Mouse (Mus musculus) cerebellum, adult 18-20 months (tissue): ENCODE measurements at regions not wholly inside any gene's neighbourhood (a gene's known extent, or its start where the extent isn't known, plus 50 kb on each side); places are given as distances from the start of the nearest gene placed in this dataset.

Source experiments
- DNase-seq, 2 experiments: peaks; one replicate each; pipeline ENCODE4 v3.0.0; 2021

DNA sequence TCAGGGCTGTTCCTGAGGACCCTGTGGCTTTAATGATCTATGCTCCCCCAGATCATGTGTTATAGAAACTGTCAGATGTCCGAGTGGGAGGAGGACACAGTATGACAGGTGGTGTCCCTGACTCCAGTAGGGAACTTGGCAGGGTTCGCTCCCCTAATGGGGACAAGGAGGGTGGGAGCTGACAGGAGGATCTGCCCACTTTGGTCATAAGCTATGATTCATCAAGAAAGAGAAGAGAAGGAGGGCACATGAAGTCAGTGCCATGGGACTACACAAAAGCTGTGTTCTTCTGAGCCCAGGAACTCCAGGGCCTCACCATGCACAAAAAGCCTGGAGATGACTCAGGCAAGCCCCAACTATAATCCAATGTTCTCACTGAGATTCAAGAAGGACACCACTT is 162.2 kb upstream of the Brinp1 start:
- peak; percentile 67 to 84 for DNase-seq

DNA sequence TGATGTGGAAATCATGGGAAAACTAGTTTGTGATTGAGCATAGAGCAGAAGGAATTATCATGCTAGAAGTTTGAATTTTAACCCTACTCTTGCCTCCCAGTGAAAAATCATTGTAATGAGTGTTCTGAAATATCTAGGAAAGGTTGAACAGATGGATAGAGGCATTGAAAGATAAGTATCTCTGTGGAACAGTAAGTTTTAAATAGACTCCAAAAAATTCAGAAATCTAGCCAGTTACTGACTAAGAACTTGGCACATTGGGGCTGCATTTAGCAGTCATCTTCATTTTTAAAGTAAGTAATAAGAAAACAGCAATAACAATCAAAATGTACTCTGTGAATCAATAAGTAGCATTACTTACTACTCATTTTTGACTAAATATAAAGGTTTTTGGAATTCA is 151.0 kb upstream of the Brinp1 start:
- no peak for DNase-seq

DNA sequence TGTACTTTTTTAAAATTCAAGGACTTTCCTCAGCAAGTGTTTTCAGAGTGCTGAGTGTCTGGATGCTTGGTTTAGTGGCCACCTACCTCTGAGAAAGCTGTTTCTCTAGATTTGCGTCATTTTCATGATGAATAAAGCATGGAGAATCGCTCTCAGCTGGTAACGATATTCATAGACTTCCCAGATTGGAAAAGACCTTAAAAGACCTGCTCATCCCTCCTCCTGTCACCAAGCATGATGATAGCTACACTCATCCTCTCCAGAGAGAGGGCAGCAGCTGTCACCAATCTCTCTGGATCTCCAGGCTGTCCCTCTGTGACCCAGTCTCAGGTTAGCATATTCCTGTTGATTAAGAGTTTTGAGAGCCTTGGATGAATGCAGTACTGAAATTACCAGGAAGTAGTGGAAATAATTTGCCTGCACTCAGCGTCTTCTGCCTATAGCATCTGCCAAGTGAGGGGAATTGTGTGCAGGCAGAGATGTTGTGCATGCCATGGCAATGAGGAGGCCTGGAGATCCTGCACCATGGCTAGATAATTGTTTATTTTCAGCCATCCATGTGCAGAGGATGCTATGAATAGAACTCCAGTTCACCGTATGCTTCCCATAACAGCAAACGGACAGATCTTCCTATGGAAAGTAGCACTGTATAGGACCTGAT is 141.7 kb upstream of the Brinp1 start:
- peak; percentile 8 to 17 for DNase-seq

DNA sequence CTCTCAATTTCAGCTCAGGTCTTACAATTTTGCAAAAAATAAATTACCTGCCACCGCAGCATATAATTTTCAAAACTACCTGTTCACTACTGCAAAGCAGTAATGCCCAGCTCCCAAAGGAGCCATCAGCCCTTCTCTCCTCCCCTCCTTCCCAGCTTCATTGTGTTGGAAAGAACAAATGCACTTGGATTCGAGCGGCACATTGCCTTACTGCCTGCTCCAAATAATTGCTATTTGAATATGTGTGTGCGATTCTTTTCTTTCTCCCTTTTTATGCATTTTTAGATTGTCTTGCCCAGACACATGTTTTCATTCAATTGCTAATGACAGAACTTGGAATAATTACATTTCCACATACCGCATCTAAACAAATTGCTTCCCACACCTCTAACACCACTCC is 123.9 kb upstream of the Brinp1 start:
- no peak for DNase-seq

DNA sequence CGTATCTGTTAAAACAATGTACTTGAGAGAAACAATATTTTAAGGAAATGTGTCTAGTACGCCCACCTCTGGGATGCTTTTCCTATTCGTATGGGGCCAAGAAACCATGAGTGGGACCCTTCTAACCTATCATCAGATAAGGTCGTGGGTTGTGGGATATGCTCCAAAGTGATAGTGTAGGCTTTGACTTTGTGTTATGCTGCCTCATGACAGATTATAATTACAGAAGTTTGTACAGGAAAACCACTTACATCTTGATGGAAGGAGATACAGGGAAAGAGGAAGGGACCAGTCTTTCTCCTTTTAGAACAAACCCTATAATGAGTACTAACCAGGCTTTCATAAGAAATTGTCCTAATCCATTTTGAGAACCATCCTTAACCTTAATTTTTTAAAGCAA is 123.1 kb upstream of the Brinp1 start:
- DNase-seq, result no peak

DNA sequence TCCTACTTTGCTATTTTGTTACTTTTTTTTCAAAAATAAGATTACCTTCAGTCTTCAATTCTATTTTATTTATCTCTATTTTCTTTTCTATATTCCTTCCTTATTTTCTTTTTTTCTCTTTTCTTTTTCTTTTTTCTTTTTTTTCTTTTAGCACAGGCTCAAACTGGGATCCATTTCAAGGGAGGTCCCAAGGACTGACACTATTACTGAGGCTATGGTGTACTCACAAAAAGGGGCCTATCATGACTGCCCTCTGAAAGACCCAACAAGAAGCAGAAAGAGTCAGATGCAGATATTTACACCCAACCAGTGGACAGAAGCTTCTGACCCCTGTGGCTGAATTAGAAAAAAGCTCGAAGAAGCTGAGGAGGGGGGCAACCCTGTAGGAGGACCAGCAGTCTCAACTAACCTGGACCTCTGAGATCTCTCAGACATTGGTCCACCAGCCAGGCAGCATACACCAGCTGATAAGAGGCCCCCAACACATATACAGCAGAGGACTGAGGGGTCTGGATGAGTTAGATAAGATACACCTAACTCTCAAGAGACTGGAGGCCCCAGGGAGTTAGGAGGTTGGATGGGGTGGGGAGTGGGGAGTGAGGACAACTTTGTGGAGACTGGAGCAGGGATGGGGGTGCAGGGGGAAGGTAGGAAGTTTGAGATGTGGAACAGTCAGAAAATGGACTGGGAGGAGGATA is 85.6 kb upstream of the Brinp1 start:
- no peak for DNase-seq

DNA sequence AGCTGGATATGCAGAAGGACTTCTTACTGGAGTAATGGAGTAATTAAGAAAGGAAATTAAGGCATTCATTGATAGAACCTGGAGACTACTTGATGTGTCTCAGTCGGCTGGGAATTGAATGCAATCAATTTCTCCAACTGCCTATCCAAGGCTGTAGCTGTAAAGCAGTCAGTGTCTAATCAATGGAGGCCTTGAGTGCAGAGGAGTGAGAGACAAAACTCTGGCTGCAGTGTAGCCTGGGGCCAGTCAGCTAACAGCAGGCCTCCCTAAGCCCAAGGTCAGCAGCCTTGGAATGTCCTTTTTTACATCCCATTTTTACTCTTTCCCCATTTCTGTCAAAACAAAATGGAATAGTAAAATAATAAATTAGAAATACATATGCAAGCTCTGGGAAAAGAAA is 80.0 kb upstream of the Brinp1 start:
- no peak for DNase-seq

DNA sequence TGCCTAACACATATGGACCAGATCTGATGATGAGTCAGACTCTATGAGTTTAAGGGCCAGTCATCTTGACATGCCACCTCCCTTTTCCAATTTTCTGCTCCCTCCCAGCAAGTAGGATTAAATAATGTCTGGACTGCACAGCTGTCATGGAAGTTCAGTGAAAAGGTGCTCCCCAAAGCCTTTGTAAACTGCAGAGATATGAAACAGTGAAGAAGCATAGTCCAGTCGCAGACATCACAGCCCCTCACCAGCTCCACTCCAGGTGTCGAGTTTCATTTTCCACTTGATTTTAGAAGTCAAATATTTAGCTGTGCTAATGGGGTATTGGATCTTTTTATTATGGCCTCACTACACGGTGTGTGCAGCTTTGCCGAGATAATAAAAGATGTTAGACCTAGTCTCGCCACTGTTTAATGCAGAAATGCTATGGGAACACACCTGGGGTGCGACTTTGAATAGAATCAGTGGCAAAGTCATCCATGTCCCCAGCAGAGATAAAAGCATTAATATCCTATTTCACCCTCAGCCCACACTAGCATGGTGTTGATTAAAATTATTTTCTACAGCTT is 66.0 kb upstream of the Brinp1 start:
- no peak for DNase-seq

DNA sequence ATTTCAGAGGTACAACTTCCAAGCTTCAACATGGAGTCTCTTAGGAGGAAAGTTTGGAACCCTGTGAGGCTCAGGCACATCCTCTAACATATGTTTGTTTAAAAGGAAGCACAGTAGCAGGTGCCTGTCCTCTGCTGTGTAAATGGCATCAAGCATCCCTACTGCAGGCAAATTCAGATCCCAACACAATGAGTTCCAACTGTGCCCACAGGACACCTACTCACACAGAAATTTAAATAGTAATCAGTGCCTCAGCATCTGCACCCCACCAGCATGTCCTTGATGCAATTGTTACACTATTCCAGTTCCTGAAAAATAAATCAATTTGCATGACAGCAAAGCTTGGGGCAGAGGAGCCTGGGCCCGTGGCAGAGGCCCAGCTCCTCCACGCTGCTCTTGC is 61.2 kb upstream of the Brinp1 start:
- no peak for DNase-seq
